Mouse (Mus musculus): Measurements from ENCODE around the gene Nme9.

Nme9 gene

GRCm38 (mm10) chr9:99437031-99437764 lies 14.1 kb upstream of the Nme9 start, which contains the start of gene Mras:
TSS of gene Mras (minus strand) at chr9:99437381.
- no peak for DNase-seq (ENCODE audit: low spot score)

DNA sequence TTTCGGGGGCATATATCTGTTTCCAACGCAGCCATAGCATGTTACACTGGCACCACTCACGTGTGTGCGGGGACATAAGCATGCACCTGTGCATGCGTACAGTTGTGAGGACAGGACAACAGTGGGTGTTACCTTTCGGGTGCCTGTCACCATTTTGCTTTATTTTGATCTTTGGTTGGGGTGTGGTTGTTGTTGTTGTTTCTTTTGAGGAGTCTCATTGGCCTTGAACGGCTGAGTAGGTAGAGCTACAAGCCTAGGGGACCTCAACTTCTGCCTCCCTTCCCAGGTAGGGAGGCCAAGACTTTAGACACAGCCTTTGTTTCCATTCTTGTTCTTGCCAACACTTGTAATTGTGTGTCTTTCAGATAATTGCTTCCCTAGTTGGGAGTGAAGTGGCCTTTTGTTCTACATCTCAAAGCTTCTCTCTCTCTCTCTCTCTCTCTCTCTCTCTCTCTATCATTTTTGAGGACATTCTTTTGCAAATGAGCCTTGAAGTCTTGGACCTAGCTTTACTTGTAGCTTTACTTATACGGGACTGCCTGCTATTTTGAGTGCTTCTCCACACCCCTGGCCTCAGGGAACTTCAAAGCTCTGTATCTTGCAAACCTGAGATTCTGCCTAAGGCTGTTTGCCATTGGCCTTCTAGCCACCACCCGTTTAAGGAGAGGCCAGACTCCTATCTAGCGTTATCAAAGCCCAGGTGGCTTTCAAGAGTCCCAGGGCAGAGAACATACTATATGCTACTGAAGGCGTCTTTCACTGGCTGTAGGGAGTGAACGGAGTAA lies 13.3 kb upstream of the Nme9 start:
- no peak for DNase-seq (ENCODE audit: low spot score)

- no peak for DNase-seq (ENCODE audit: low spot score)
Measured at GRCm38 (mm10) chr9:99439064-99439463, 12.2 kb upstream of the Nme9 start.

DNA sequence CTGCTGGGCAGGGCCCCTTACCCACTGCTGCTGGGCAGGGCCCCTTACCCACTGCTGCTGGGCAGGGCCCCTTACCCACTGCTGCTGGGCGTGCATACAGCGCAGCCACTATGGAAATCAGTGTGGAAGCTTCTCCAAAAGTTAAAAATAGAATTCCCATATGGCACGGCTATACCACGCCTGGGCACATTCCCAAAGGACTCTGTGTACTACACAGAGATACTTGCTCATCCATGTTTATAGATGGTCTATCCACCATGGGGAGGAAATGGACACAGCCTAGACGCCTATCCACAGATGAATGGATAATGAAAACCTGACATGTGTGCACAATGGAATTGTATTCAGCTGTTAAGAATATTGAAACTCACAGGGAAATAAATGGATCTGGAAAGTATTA lies 10.3 kb upstream of the Nme9 start:
- no peak for DNase-seq (ENCODE audit: low spot score)

DNA sequence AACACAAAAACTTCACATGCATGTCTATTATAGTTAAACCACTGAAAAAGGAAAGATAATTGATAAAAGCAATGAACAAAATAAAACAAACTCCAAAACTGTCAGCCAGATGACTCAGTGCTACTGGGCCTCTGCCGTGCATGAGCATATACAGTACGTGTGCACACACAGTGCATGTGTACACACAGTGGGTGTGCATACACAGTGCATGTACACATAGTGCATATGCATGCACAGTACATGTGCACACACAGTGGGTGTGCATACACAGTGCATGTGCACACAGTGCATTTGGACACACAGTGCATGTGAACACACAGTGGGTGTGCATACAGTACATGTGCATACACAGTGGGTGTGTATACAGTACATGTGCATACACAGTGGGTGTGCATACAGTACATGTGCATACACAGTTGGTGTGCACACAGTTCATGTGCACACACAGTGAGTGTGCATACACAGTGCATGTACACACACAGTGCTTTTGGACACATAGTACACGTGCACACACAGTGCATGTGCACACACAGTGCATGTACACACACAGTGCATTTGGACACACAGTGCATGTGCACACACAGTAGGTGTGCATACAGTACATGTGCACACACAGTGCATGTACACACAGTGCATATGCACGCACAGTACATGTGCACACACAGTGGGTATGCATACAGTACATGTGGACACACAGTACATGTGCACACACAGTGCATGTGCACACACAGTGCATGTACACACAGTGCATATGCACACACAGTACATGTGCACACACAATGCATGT lies 9.4 kb upstream of the Nme9 start:
- no peak for DNase-seq (ENCODE audit: low spot score)

DNA sequence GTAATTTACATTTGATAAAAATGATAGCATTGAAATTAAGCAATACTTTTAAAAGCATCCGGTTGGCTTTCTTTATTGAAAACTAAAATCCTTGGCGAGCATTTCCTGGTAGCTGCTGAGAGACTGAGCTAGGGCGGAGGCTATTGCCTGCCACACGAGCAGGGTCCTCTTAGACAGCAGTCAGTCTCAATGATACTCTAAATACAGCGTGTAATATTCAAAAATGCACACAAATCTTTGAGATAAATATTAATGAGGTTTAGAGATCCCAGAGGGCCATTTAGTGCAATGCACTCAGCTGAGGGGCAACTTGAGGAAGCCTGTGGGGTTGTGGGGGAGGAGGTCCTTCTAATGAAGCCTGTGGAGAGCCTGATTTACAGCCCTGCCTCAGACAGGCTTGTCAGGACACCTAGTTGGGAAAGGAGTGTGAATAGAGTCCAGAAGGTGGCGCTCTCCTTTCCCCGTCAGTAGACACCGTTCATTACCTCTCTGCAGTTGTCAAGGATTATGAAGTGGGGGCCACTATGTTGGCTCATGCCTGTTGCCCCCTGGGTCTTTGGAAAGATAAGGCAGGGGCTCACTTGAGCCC lies 6.6 kb upstream of the Nme9 start:
- DNase-seq (ENCODE audit: low spot score) = no peak

- DNase-seq (ENCODE audit: low spot score) = no peak
Measured at GRCm38 (mm10) chr9:99446259-99446658, 5.0 kb upstream of the Nme9 start.

DNA sequence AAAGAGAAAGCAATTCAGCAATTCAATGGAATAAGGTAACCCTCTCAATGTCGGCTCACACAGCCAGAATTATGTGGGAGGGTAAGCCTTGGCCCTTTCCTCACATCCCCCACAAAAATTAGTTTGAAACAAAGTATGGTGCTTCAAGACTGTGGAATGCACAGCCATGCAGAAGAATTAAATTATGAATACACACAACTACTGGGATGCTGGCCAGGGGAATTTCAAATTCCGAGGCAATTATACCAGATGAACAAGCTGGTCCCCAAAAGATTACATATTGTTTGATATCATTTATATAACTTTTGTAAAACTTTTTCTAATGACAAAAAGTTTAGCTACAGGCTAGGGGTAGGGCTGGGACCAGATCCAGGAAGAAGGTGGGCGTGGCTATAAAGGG lies 4.0 kb upstream of the Nme9 start:
- DNase-seq (ENCODE audit: low spot score) = no peak

- no peak for DNase-seq (ENCODE audit: low spot score)
Measured at GRCm38 (mm10) chr9:99449886-99450647, 1.2 kb upstream of the Nme9 start.

DNA sequence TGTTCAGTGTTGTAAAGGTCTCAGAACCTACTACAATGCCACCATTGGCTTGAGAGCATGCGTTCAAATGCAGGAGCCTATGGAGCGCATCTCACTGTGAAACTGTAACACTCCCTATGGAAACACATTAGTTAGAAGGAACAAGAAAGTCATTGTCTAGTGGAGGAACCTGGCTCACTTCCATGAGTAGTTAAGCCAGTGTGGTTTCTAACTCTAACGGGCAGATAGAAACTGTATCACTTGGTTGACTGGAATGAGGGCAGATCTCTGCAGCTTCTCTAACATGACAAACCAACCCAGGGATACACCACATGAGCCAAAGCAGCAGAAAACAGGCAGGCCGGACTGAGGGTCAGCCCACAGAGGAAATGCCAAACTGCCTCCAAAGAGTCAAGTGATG lies 2.9 kb downstream of the Nme9 start:
- no peak for DNase-seq (ENCODE audit: low spot score)

DNA sequence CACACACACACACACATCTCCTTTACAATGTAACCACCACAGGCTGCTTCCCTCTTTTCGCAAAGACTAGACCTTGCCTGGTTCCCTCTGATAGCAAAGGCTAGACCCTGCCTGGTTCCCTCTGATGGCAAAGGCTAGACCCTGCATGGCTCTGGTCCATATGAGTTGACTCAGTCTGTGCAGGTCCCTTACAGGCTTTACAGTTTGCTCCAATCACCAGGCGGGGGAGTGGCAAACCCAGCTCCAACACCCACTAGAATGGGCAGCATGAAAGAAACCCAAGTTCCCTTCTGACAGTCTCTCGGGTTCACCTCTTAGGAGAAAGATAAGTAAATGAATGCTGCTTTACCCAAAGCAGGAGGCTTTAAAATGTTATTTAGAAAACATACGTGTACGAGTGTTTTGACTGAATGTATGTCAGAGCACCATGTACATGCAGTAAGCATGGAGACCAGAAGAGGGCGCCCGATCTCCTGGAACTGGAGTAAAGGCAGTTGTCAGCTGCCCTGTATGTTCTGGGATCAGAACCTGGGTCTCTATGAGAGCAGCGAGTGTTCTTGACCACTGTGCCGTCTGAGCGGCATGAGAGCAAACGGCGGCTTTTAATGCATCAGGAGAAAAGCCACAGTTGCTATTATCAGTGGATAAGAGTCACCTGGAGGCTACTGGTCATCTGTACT lies 7.4 kb downstream of the Nme9 start:
- DNase-seq (ENCODE audit: low spot score) = no peak

- DNase-seq (ENCODE audit: low spot score) = no peak
Measured at GRCm38 (mm10) chr9:99459730-99460129, 8.5 kb downstream of the Nme9 start.

DNA sequence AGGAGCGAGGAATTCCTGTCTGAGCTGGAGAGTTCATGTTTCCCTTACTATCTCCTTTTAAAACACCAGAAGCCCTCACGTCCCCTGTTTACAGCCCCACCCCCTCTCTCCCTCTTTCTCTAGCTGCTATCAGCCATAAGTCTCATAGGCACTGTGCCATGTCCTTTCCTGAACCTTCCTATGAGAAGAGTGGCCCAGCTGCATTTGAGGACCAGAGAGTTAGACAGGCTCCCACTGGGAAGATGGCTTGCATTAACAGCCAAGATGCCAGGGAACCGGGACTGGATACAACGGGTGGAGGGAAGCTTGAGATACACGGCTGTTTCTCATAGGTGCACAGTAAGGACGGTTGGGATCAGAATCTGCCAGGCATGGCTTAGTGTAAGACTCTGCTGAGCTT lies 13.6 kb downstream of the Nme9 start:
- no peak for DNase-seq (ENCODE audit: low spot score)

DNA sequence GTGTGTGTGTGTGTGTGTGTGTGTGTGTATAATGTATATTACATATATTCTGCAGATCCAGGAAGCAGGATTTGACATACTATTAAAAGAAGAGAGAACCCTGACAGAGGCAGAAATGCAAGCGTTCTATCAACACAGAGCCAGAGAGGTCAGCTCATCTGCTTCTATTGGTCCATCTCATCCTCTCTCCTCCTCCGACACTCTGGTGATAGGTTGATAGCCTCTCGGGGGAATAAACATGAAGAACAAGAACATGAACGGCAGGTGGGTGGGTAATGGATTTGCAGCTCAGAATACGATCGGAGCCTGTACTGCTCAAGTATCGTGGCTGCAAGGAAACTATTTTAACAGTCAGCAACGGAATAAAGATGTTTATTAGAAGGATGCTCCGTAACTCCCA lies 17.3 kb downstream of the Nme9 start:
- DNase-seq (ENCODE audit: low spot score) = no peak

DNA sequence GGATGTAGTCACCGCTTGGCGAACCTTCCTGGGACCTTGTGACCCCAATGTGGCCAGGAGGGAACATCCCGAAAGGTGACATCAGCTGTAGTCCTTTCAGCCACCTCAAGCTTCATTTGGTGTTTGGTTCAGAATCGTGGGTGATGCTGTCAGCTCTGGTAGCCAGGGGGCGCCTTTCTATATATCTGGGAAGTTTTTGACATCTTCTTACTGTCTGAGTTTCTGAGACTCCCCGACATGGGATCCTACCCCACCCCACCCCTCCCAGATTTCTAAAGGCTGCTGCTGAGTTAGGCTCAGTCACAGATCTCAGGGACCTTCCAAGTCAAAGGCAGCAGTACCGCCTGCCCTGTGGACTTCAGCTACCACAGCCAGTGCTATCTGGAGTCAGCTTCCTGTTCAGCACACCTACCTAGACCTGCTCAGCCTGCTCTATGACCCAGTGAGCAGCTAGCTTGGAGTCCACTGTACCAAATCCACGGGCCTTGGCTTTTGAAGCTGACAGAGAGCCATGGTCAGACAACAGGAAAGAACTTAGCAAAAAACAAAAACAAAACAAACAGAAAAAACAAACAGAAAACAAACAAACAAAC lies 18.5 kb downstream of the Nme9 start:
- no peak for DNase-seq (ENCODE audit: low spot score)

DNA sequence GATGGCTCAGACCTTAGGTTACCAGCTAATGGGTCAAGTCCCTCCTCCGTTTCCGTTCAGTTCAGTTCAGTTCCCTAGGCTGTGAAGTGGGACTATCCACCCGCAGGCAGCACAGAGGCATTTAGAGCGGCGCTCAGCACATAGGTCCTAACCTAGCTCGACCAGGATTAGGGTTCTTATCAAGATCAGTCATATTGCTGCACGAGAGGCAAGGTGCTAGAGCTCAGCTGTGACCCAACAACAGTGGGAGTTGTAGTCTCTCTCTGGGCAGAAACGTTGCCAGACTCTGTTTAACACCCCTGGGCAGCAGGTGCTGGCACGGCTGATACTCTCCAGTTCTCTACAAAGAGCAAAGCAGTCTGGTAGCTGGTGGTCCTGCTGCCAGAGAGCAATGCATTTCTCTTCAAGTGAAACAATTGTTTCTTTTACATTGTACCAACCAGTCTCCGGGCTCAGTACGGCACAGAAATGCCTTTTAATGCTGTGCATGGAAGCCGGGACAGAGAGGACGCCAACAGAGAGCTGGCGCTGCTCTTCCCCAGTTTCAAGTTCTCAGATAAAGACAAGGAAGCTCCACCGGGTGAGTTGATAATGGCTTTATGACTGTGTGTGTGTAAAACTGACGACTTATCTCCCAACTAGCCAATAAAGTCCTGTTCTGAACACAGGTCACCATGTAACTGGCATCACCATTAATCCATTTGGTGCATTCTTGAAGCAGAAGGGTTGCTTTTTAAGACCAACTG lies 19.2 kb downstream of the Nme9 start:
- no peak for DNase-seq (ENCODE audit: low spot score)

DNA sequence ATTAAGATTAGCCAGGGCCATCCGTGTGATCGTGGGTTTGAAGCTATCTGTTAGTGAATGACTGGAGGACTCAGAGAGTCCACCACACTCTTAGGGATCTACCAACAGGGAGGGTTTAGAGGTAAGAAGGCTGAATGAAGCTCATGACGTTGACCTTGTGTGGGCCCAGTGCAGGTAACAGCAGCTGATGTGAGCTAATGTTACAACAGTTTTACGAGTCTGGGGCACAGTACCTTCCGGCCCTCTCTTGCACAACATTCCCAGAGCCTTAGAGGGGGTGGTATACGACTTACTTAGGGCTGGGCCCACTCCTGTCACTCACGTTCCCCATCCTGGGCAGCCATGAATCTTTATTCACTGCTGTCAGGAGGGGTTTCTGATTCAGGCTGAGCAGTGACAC lies 20.1 kb downstream of the Nme9 start:
- DNase-seq (ENCODE audit: low spot score) = no peak

DNA sequence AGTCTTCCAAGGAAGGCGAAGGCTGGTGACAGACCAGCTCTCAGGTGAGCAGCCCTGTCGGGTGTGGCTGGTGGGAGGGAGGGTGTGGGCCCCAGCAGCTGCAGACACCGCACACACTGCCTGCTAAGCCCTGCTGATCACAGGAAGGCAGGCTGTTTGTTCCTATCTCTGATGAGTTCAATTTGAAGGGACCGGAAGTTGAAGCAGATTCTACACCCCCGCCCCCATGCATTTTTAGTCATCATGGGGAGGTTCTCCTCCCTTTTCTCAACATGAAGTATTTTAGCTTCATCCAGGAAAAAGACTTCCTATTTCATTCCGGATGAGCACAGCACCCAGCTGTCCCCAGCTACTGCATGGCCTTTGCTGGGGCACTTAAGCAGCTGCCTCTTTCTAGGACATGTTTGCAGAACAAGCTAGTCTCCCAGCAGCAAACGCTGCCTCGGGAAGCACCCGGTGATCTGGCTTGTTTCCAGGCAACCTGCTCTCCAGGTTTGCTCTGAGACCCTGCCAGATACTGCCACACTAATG lies 28.0 kb downstream of the Nme9 start:
- DNase-seq (ENCODE audit: low spot score) = no peak

- DNase-seq (ENCODE audit: low spot score) = no peak
Measured at GRCm38 (mm10) chr9:99480764-99481163, 29.5 kb downstream of the Nme9 start.

- DNase-seq (ENCODE audit: low spot score) = no peak
Measured at GRCm38 (mm10) chr9:99483191-99483590, 31.9 kb downstream of the Nme9 start.
